Mouse (Mus musculus) right cerebral cortex, postnatal 36 days (tissue): ENCODE results near the gene Evx2.

Source experiments
- DNase-seq, 2 experiments: peaks; one replicate each; pipeline ENCODE4 v3.0.0; 2022; ENCODE audit warnings: low spot score in 2 of 2, mixed read lengths in 1 of 2

Evx2 gene

GRCm38 (mm10) chr2:74667191-74667841 lies 8.0 kb upstream of the Evx2 start:
- no peak for DNase-seq

GRCm38 (mm10) chr2:74666411-74666810 lies 7.1 kb upstream of the Evx2 start:
- DNase-seq = no peak

- peak; percentile 53 to 55 for DNase-seq
These were observed 4.1 kb upstream of the Evx2 start for GRCm38 (mm10) chr2:74663291-74663925.

- no peak for DNase-seq
These were observed 2.3 kb upstream of the Evx2 start for GRCm38 (mm10) chr2:74661685-74662084.

GRCm38 (mm10) chr2:74660421-74661375 lies 1.3 kb upstream of the Evx2 start:
- no peak for DNase-seq

GRCm38 (mm10) chr2:74658667-74659371 lies 538 bp downstream of the Evx2 start:
- DNase-seq = no peak

GRCm38 (mm10) chr2:74658024-74658666 lies 1.2 kb downstream of the Evx2 start:
- no peak for DNase-seq

- DNase-seq = no peak
These were observed 1.9 kb downstream of the Evx2 start for GRCm38 (mm10) chr2:74657251-74658023.

- no peak for DNase-seq
These were observed 2.7 kb downstream of the Evx2 start for GRCm38 (mm10) chr2:74656632-74657021.

GRCm38 (mm10) chr2:74655821-74656631 lies 3.3 kb downstream of the Evx2 start:
- no peak for DNase-seq

GRCm38 (mm10) chr2:74655420-74655781 lies 4.0 kb downstream of the Evx2 start:
- DNase-seq = no peak

- DNase-seq = no peak
These were observed 4.5 kb downstream of the Evx2 start for GRCm38 (mm10) chr2:74654743-74655419.

GRCm38 (mm10) chr2:74653781-74654535 lies 5.4 kb downstream of the Evx2 start:
- DNase-seq = no peak

- DNase-seq = no peak
These were observed 6.4 kb downstream of the Evx2 start for GRCm38 (mm10) chr2:74652996-74653340.

- DNase-seq = no peak
These were observed 12.1 kb downstream of the Evx2 start for GRCm38 (mm10) chr2:74647082-74647864.

- no peak for DNase-seq
These were observed 13.7 kb downstream of the Evx2 start for GRCm38 (mm10) chr2:74645631-74646030.

- DNase-seq = no peak
These were observed 16.9 kb downstream of the Evx2 start for GRCm38 (mm10) chr2:74642431-74642830.

GRCm38 (mm10) chr2:74635412-74635811 lies 23.9 kb downstream of the Evx2 start:
- no peak for DNase-seq
